23 mouse cellular contexts compared by ENCODE assay signal in genomic region chr11:110502937-110503670, GRCm38 (mm10).
DNase-seq lines count a peak whose midpoint lies in the region; ATAC-seq and TF ChIP-seq lines count a peak whose summit lies in the region.
"Had no signal": no experiment of that assay in that cellular context is flagged by ENCODE, and none has a peak within 500 bp of the region (broad histone marks: within the 10 kb centered on the region; RNA-seq: fewer than 3 reads in every experiment).

No protein-coding gene starts in this region.

- H3K4me3 ChIP-seq in gastrocnemius, adult 2 months, result no peak overlapping the region
- no peak overlapping the region for H3K4me3 ChIP-seq in heart, embryonic 16.5 days (ENCODE audit: low read length)
- no peak overlapping the region for H3K4me3 ChIP-seq in heart, embryonic 10.5 days
- no peak overlapping the region for H3K4me3 ChIP-seq in liver, adult 2 months (ENCODE audit: insufficient read depth, low read depth, low read length)
- no peak overlapping the region for H3K4me3 ChIP-seq in liver, embryonic 12.5 days
- H3K4me3 ChIP-seq: embryonic facial prominence, embryonic 15.5 days; erythroblast, embryonic 14.5 days; forebrain, embryonic 10.5 days; hindbrain, embryonic 15.5 days had no signal

- no peak overlapping the region for H3K4me2 ChIP-seq in heart, embryonic 16.5 days (ENCODE audit: low read depth, low read length)
- H3K4me2 ChIP-seq in liver, embryonic 12.5 days, result no peak overlapping the region
- H3K4me2 ChIP-seq: embryonic facial prominence, embryonic 15.5 days; hindbrain, embryonic 15.5 days had no signal

- H3K9ac ChIP-seq in heart, embryonic 16.5 days (ENCODE audit: low read length), result no peak overlapping the region
- H3K9ac ChIP-seq in liver, adult 2 months (ENCODE audit: low read depth, low read length), result no peak overlapping the region
- no peak overlapping the region for H3K9ac ChIP-seq in liver, embryonic 12.5 days
- H3K9ac ChIP-seq: embryonic facial prominence, embryonic 15.5 days; hindbrain, embryonic 15.5 days had no signal

- no peaks in the 10 kb centered on the region for H3K9me3 ChIP-seq in heart, embryonic 16.5 days (replicated peaks; ENCODE audit: control insufficient read depth, low read length)
- no peaks in the 10 kb centered on the region for H3K9me3 ChIP-seq in heart, embryonic 10.5 days
- no peaks in the 10 kb centered on the region for H3K9me3 ChIP-seq in liver, embryonic 12.5 days (replicated peaks)
- H3K9me3 ChIP-seq: embryonic facial prominence, embryonic 15.5 days; forebrain, embryonic 10.5 days; hindbrain, embryonic 15.5 days had no signal

- no peak for TF ChIP-seq POLR2A in liver, adult 2 months (IDR thresholded peaks at IDR 0.05; ENCODE audit: extremely low read depth, insufficient read depth, low read length)

- peak overlapping the region; percentile 20; the same call in 1 of the 2 replicates for H3K27ac ChIP-seq in gastrocnemius, adult 2 months
- H3K27ac ChIP-seq in heart, embryonic 16.5 days (ENCODE audit: low read length), result peak overlapping the region; percentile 15; the same call in 1 of the 2 replicates
- no peak overlapping the region for H3K27ac ChIP-seq in heart, embryonic 10.5 days
- H3K27ac ChIP-seq in liver, adult 2 months (replicated peaks; ENCODE audit: insufficient read depth, low read depth, low read length), result 0 out of 2 replicates have a peak overlapping the region, but pooled peaks have one; percentile 36
- H3K27ac ChIP-seq in liver, embryonic 12.5 days, result no peak overlapping the region
- H3K27ac ChIP-seq: embryonic facial prominence, embryonic 15.5 days; forebrain, embryonic 10.5 days; hindbrain, embryonic 15.5 days had no signal

- H3K4me1 ChIP-seq in heart, embryonic 16.5 days (ENCODE audit: control insufficient read depth, insufficient read depth, low read length), result peaks cover 14% of the 10 kb centered on the region
- H3K4me1 ChIP-seq in heart, embryonic 10.5 days, result peaks cover 3% of the 10 kb centered on the region; the same call in 1 of the 2 replicates
- peaks cover 7% of the 10 kb centered on the region; the same call in 1 of the 2 replicates for H3K4me1 ChIP-seq in liver, adult 2 months (ENCODE audit: control insufficient read depth, insufficient read depth, low read length)
- H3K4me1 ChIP-seq in liver, embryonic 12.5 days, result peaks cover 10% of the 10 kb centered on the region
- H3K4me1 ChIP-seq: embryonic facial prominence, embryonic 15.5 days; forebrain, embryonic 10.5 days; hindbrain, embryonic 15.5 days had no signal

- no peak for TF ChIP-seq CTCF in gastrocnemius, adult 2 months (IDR thresholded peaks at IDR 0.05)
- TF ChIP-seq CTCF in liver, adult 2 months (IDR thresholded peaks at IDR 0.05; ENCODE audit: low read depth, low read length), result no peak

- intact Hi-C loops in gastrocnemius, adult 2 months (cut with DNase I), result loop anchor here (5.0 kb wide), 1 partner anchor 539 kb away; no protein-coding TSS in a partner anchor
- intact Hi-C loops in gastrocnemius, postnatal 36 days (cut with DNase I), result loop anchor here (5.0 kb wide), 1 partner anchor 944 kb away; no protein-coding TSS in a partner anchor

- no peak for DNase-seq in gastrocnemius, adult 2 months
- no peak for DNase-seq in gastrocnemius, adult 18-20 months (ENCODE audit: low spot score)
- DNase-seq in heart, embryonic 10.5 days (ENCODE audit: low spot score), result no peak
- DNase-seq in liver, adult 2 months (ENCODE audit: extremely low read depth, low read depth, low spot score), result no peak
- DNase-seq in gastrocnemius, postnatal 36 days, result no peak
- DNase-seq: adrenal gland, postnatal 10 days; B cell, adult 2 months; cerebellum, adult 11 months; cerebellum, adult 8-10 months; cerebellum, postnatal 14 days; embryo, embryonic 11 days; gastrocnemius, postnatal 10 days; kidney, adult 2 months had no signal

- peaks cover 20% of the 10 kb centered on the region for H3K36me3 ChIP-seq in heart, embryonic 16.5 days (ENCODE audit: control insufficient read depth, insufficient read depth)
- peaks cover 44% of the 10 kb centered on the region for H3K36me3 ChIP-seq in heart, embryonic 10.5 days
- peaks cover 32% of the 10 kb centered on the region for H3K36me3 ChIP-seq in liver, adult 2 months (ENCODE audit: control insufficient read depth, insufficient read depth, low read length)
- peaks cover 31% of the 10 kb centered on the region for H3K36me3 ChIP-seq in liver, embryonic 12.5 days
- H3K36me3 ChIP-seq: G1E had no signal

- ATAC-seq in heart, embryonic 16.5 days (replicated peaks; ENCODE audit: extremely low read depth, insufficient read depth, low FRiP score), result no peak
- ATAC-seq in liver, embryonic 12.5 days, result no peak
- ATAC-seq: CD4-positive, CD25-positive, alpha-beta regulatory T cell, adult 4 months; forebrain, embryonic 14.5 days; intestine, embryonic 16.5 days had no signal

- no peaks in the 10 kb centered on the region for H3K79me2 ChIP-seq in liver, adult 2 months (ENCODE audit: control insufficient read depth, insufficient read depth, low read length)

- WGBS in heart, embryonic 16.5 days, result 70% methylated on average over 11 of the region's 11 CpGs
- WGBS in heart, embryonic 10.5 days, result 73% methylated on average over 11 of the region's 11 CpGs
- 34% methylated on average over 11 of the region's 11 CpGs for WGBS in liver, adult 2 months
- WGBS in liver, embryonic 12.5 days (ENCODE audit: insufficient replicate concordance), result 76% methylated on average over 11 of the region's 11 CpGs

- H3K27me3 ChIP-seq in heart, embryonic 16.5 days (ENCODE audit: control insufficient read depth, insufficient read depth, low read length), result no peaks in the 10 kb centered on the region
- no peaks in the 10 kb centered on the region for H3K27me3 ChIP-seq in heart, embryonic 10.5 days (ENCODE audit: insufficient read depth, poor library complexity, severe bottlenecking)
- no peaks in the 10 kb centered on the region for H3K27me3 ChIP-seq in liver, adult 2 months (ENCODE audit: control insufficient read depth, insufficient read depth, low read length)
- H3K27me3 ChIP-seq in liver, embryonic 12.5 days (replicated peaks), result no peaks in the 10 kb centered on the region
- H3K27me3 ChIP-seq: embryonic facial prominence, embryonic 15.5 days; hindbrain, embryonic 15.5 days had no signal

Comparison
In these comparisons a context has a peak if more than half of its experiments do, and no peak if none do; other contexts are left out.
1. H3K27ac ChIP-seq: peak in gastrocnemius, adult 2 months (single experiment), heart, embryonic 16.5 days (single experiment) and liver, adult 2 months (single experiment); none in heart, embryonic 10.5 days (single experiment) and liver, embryonic 12.5 days (single experiment).